Mouse (Mus musculus): ENCODE data around the gene Otop1. TPM values are rescaled to one million over a fixed set of nuclear protein-coding genes. Genes with fewer than 3 reads are reported as not detected.

Otop1 gene
- polyA plus RNA-seq, 1 experiment from 2014 or later: not detected

DNA sequence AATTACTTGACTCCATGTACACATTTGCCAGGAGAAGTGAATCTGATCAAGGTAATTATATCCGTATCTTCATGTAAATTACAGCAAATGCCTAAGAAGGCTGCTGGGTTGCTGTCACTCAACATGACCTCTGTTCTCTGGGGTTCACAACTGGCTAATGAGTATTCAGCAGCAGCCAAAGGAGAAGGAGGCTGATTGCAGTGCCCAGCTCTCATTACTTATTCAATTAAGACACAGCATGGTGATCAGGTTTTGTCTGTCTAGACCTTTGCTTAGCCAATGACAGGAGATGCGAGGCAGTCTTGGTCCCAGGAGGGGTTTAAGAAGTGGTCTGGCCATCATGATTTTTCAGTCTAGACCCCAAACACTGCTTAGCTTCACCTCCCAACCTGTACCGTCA lies 67.3 kb downstream of the Otop1 start:
- no peak for ATAC-seq
- no peak for TF ChIP-seq CTCF (IDR thresholded peaks at IDR 0.05; ENCODE audit: low read depth)
- Histone ChIP-seq H3K4me1 (replicated peaks; ENCODE audit: control insufficient read depth, insufficient read depth, low read length) (no peaks in the 10 kb centered on the region), H3K27ac (ENCODE audit: low read depth, low read length) (no peak overlapping the region), H3K9ac (ENCODE audit: low read depth, low read length) (no peak overlapping the region), H3K9me3 (ENCODE audit: control insufficient read depth) (no peaks in the 10 kb centered on the region), H3K36me3 (ENCODE audit: control insufficient read depth, insufficient read depth) (no peaks in the 10 kb centered on the region), H3K4me2 (replicated peaks; ENCODE audit: low read depth) (no peak overlapping the region), H3K27me3 (replicated peaks; ENCODE audit: control insufficient read depth, insufficient read depth, low read length) (no peaks in the 10 kb centered on the region), H3K4me3 (ENCODE audit: low read depth, low read length) (no peak overlapping the region)
- 74% methylated on average over 3 of the region's 3 CpGs for WGBS

DNA sequence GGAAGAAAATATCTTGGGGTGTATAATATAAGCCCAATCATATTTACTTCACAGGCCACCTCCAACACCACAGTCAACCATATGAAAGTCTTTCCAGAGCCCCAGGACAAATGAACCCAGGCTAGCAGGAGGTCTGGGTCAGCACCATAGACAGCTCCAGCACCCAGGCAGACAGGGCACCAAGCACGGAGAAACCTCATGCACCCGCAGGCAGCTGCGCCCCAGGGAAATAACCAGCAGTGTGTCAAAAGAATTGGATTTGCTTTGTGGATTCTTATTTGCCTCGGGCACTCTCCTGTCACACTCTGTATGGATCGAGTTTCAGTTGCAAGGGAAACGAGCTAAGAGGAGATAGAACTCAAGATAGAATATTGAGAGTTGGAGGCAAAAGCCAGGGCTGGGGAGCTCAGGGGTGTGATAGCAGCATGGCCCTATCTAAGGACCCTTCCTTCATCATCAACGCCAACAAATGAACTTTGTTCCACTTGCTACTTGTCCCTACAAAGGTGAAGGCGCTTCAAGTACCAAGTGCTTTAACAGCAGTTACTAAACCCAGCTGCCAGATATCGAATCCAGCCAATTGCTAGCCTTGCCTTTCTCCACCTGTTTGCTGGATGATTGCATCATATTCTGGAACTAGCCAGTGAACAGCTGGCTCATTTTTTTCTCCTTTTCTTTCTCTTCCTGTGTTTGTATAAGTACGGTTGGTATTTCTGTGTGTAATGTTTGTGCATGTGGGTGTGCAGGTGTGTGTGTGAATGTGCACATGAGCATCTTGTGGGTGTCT lies 71.1 kb downstream of the Otop1 start:
- no peak for ATAC-seq

DNA sequence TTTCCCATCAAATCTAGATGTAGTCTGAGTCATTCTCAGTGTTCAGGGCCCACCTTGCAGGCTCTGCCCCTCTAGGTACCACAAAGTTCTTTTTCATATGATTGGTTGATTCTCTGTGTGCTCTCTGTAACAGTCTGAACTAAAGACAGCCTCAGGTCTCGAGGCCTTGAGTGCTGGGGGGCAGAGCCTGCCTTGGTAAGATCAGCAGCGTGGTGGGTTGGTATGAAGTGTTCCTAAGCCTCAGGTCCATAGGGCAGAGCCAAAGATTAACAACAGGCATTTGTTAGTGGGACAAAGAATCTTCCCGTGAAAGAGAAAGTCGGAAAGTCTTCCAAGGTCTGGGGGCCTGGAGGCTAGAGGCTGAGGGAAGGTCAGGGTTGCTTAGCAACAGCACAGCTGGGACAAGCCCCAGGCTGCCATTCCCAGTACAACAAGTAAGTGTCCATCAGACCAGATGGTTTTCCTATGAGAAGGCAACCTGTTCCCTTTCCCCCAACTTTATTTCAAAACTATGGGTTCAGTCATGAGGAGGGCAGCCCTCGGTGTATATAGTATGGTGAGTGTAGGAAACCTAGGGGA lies 74.7 kb downstream of the Otop1 start:
- H3K9me3 ChIP-seq (ENCODE audit: control insufficient read depth): no peaks in the 10 kb centered on the region
- no peak overlapping the region for H3K4me3 ChIP-seq (ENCODE audit: low read depth, low read length)
- no peak for TF ChIP-seq CTCF (IDR thresholded peaks at IDR 0.05; ENCODE audit: low read depth)
- no peak for ATAC-seq
- H3K27me3 ChIP-seq (replicated peaks; ENCODE audit: control insufficient read depth, insufficient read depth, low read length): no peaks in the 10 kb centered on the region
- H3K36me3 ChIP-seq (ENCODE audit: control insufficient read depth, insufficient read depth): no peaks in the 10 kb centered on the region
- no peak overlapping the region for H3K9ac ChIP-seq (ENCODE audit: low read depth, low read length)
- H3K4me1 ChIP-seq (replicated peaks; ENCODE audit: control insufficient read depth, insufficient read depth, low read length): no peaks in the 10 kb centered on the region
- no peak overlapping the region for H3K27ac ChIP-seq (ENCODE audit: low read depth, low read length)
- no peak overlapping the region for H3K4me2 ChIP-seq (replicated peaks; ENCODE audit: low read depth)
- WGBS: 47% methylated on average over 5 of the region's 5 CpGs

More for the DNA sequence above, 71.1 kb downstream of the Otop1 start:
- no peak overlapping the region for H3K9ac ChIP-seq (ENCODE audit: low read depth, low read length)
- H3K9me3 ChIP-seq (ENCODE audit: control insufficient read depth): no peaks in the 10 kb centered on the region
- no peaks in the 10 kb centered on the region for H3K36me3 ChIP-seq (ENCODE audit: control insufficient read depth, insufficient read depth)
- TF ChIP-seq CTCF (IDR thresholded peaks at IDR 0.05; ENCODE audit: low read depth): no peak
- 27% methylated on average over 10 of the region's 10 CpGs for WGBS
- no peak overlapping the region for H3K4me3 ChIP-seq (ENCODE audit: low read depth, low read length)
- H3K4me1 ChIP-seq (replicated peaks; ENCODE audit: control insufficient read depth, insufficient read depth, low read length): no peaks in the 10 kb centered on the region
- H3K27me3 ChIP-seq (replicated peaks; ENCODE audit: control insufficient read depth, insufficient read depth, low read length): no peaks in the 10 kb centered on the region
- no peak overlapping the region for H3K27ac ChIP-seq (ENCODE audit: low read depth, low read length)
- H3K4me2 ChIP-seq (replicated peaks; ENCODE audit: low read depth): no peak overlapping the region

Other genes starting within 250 kb of the Otop1 start
- 21.7 and 22.4 TPM in 2 replicates for gene Stx18, start 237.2 kb upstream of the Otop1 start, polyA plus RNA-seq (2015; fragmentation: Nextera tagmentation; extraction: Ambion mirVana)
- gene Nsg1, start 116.1 kb upstream of the Otop1 start, polyA plus RNA-seq (2015; fragmentation: Nextera tagmentation; extraction: Ambion mirVana): 25.0 and 28.7 TPM in 2 replicates
- gene Zbtb49, start 55.5 kb upstream of the Otop1 start, polyA plus RNA-seq (2015; fragmentation: Nextera tagmentation; extraction: Ambion mirVana): 2.9 and 3.6 TPM in 2 replicates
- gene Lyar, start 55.5 kb upstream of the Otop1 start, polyA plus RNA-seq (2015; fragmentation: Nextera tagmentation; extraction: Ambion mirVana): 42.1 and 42.2 TPM in 2 replicates
- gene Tmem128, start 15.8 kb upstream of the Otop1 start, polyA plus RNA-seq (2015; fragmentation: Nextera tagmentation; extraction: Ambion mirVana): 77.2 and 83.1 TPM in 2 replicates
- gene Drd5, start 43.4 kb downstream of the Otop1 start, polyA plus RNA-seq (2015; fragmentation: Nextera tagmentation; extraction: Ambion mirVana): not detected in 2 replicates
- gene Slc2a9, start 227.2 kb downstream of the Otop1 start, polyA plus RNA-seq (2015; fragmentation: Nextera tagmentation; extraction: Ambion mirVana): 2.4 and 3.4 TPM in 2 replicates

Data from intestine, postnatal 0 days (tissue).